Mouse (Mus musculus): ENCODE measurements around the gene Rhot1. TPM values are rescaled to one million over a fixed set of nuclear protein-coding genes. Genes with fewer than 3 reads are reported as not detected.

Gene Rhot1
- total RNA-seq, 2 experiments from 2014 or later = 70.9 to 73.4 TPM

Other genes with a start within 250 kb of the Rhot1 start
- gene Utp6, start 246.6 kb upstream of the Rhot1 start, total RNA-seq (2021) = 10 to 100 TPM; 30.9 to 35.7 TPM
- gene Suz12, start 215.9 kb upstream of the Rhot1 start, total RNA-seq (2021) = 10 to 100 TPM; 39.1 to 41.2 TPM
- 10 to 100 TPM; 20.5 to 22.1 TPM for gene Crlf3, start 128.0 kb upstream of the Rhot1 start, total RNA-seq (2021)
- gene Atad5, start 119.6 kb upstream of the Rhot1 start, total RNA-seq (2021) = 1 to 10 TPM; 3.1 to 3.2 TPM
- gene Tefm, start 66.8 kb upstream of the Rhot1 start, total RNA-seq (2021) = 10 to 100 TPM in 1 of 2 experiments, 1 to 10 TPM in 1; 9.9 to 12.6 TPM
- gene Adap2, start 54.9 kb upstream of the Rhot1 start, total RNA-seq (2021) = 1 to 10 TPM; 6.0 to 6.5 TPM
- gene Rnf135, start 25.2 kb upstream of the Rhot1 start, total RNA-seq (2021) = 1 to 10 TPM; 3.8 to 3.9 TPM
- gene Rhbdl3, start 91.9 kb downstream of the Rhot1 start, total RNA-seq (2021) = 10 to 100 TPM; 25.0 to 29.2 TPM
- 10 to 100 TPM; 50.1 to 53.0 TPM for gene 5730455P16Rik, start 169.0 kb downstream of the Rhot1 start, total RNA-seq (2021)
- gene Zfp207, start 174.3 kb downstream of the Rhot1 start, total RNA-seq (2021) = 100 to 1,000 TPM; 149 to 169 TPM
- 100 to 1,000 TPM; 100 to 101 TPM for gene Psmd11, start 219.6 kb downstream of the Rhot1 start, total RNA-seq (2021)